Mouse (Mus musculus) heart, embryonic 13.5 days (tissue): ENCODE results near the gene Umodl1. TPM values are rescaled to one million over a fixed set of nuclear protein-coding genes. Genes with fewer than 3 reads are reported as not detected.
A peak's percentile ranks its signal among the peaks of the same experiment; 100 is the strongest.

ENCODE experiments used
- ATAC-seq: fragments of 200-750 bp; cut with Nextera tagmentation; 2 replicates; pipeline ENCODE4 v1.8.0; 2017; ENCODE audit warnings: moderate TSS enrichment; ENCODE audit not compliant: insufficient number of reproducible peaks, low FRiP score, low TSS enrichment; ENCODE audit errors: extremely low read depth
- H3K27ac ChIP-seq: fragments of 300-500 bp; sonication (generic); replicated peaks from 2 replicates; pipeline ENCODE4 v1.5.1; 2015; ENCODE audit warnings: moderate library complexity, mild to moderate bottlenecking, inconsistent platforms
- H3K27me3 ChIP-seq: fragments of 300-500 bp; sonication (generic); replicated peaks from 2 replicates; pipeline ENCODE4 v1.6.1; 2015; ENCODE audit warnings: mild to moderate bottlenecking, inconsistent platforms
- H3K36me3 ChIP-seq: fragments of 300-500 bp; sonication (generic); 2 replicates; pipeline ENCODE4 v1.6.1; 2015; ENCODE audit warnings: mild to moderate bottlenecking, inconsistent platforms
- H3K4me1 ChIP-seq: fragments of 300-500 bp; sonication (generic); 2 replicates; pipeline ENCODE4 v1.6.1; 2015; ENCODE audit warnings: inconsistent platforms
- H3K4me2 ChIP-seq: fragments of 300-500 bp; sonication (generic); 2 replicates; pipeline ENCODE4 v1.6.1; 2015; ENCODE audit warnings: inconsistent platforms, mild to moderate bottlenecking, moderate library complexity
- H3K4me3 ChIP-seq: fragments of 300-500 bp; sonication (generic); 2 replicates; pipeline ENCODE4 v1.5.1; 2015; ENCODE audit warnings: moderate library complexity, mild to moderate bottlenecking, inconsistent platforms
- H3K9ac ChIP-seq: fragments of 300-500 bp; sonication (generic); 2 replicates; pipeline ENCODE4 v1.6.1; 2015; ENCODE audit warnings: inconsistent platforms, mild to moderate bottlenecking, moderate library complexity
- H3K9me3 ChIP-seq: fragments of 300-500 bp; sonication (generic); 2 replicates; pipeline ENCODE4 v1.6.1; 2016; ENCODE audit warnings: inconsistent platforms
- WGBS: fragments of 180-500 bp; shearing (Covaris S2); methylation state at CpG from one replicate; pipeline ENCODE4 v1.1.7; 2015; ENCODE audit warnings: mixed read lengths; 5-methylcytosine and 5-hydroxymethylcytosine counted together
- polyA plus RNA-seq: library from polyadenylated mRNA; unstranded; fragments of >200 nt; fragmentation: Nextera tagmentation; extraction: Ambion mirVana; gene quantifications from 2 replicates; pipeline ENCODE4 v1.2.1, GENCODE M21; 2015

Gene Umodl1
- polyA plus RNA-seq, result 0.07 TPM in 1 of 2 replicates, not detected in the other

DNA sequence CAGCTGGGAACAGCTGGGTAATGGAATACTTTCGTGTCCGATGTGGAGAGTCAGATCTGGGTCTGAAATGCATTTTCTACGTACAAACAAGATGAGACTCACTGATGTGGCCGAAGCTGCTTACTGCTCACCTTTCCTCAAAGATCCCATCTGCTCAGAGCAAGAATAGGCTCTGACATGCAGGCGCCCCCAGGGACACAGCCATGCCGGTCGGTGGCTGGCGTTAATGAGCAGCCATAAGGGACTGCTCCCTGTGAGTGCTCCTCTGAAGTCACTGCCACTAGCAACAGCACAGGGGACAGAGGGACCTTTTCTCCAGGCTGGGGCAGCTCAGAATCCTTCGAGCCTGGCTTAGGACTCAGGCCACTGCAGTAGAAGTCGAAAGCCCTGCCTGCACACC lies at the start of gene Umodl1:
Gene Umodl1, plus strand, starts transcription at position 301 of the 400 bp plus-strand sequence.
- WGBS, result 44% methylated on average over 10 of the region's 10 CpGs
- no peak within 1 kb of the TSS for H3K9ac ChIP-seq
- H3K36me3 ChIP-seq, result no peaks in the 10 kb centered on the region
- H3K27me3 ChIP-seq, result peaks cover 23% of the 10 kb centered on the region; the same call in 1 of the 2 replicates
- no peaks in the 10 kb centered on the region for H3K4me1 ChIP-seq
- H3K4me3 ChIP-seq, result no peak within 1 kb of the TSS
- no peak within 1 kb of the TSS for H3K27ac ChIP-seq
- H3K9me3 ChIP-seq, result no peaks in the 10 kb centered on the region
- no peak for ATAC-seq
- no peak within 1 kb of the TSS for H3K4me2 ChIP-seq

DNA sequence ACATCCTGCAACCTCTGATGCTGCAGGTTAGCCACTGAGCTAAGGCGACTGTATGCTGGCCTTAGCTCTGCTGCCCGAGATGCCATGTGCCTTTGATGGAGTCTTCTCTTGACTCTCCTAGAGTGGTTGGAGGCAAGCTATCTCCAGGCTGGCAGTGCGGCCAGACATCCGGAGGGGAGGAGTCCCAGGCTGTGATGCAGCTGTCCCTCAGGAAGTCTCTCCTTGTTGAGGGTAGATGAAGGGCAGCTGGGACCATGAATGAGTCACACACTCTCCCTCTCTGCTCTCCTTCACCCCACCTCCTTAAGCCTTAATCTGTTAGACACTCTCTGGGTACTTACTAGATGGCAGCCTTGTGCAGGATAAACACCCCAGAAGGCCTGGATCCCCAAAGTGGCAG lies 46.9 kb upstream of the Umodl1 start:
- no peak for ATAC-seq
- H3K4me3 ChIP-seq, result no peak overlapping the region
- H3K27me3 ChIP-seq, result peaks cover 41% of the 10 kb centered on the region
- H3K4me1 ChIP-seq, result peaks cover 4% of the 10 kb centered on the region; the same call in 1 of the 2 replicates
- H3K9me3 ChIP-seq, result no peaks in the 10 kb centered on the region
- no peaks in the 10 kb centered on the region for H3K36me3 ChIP-seq
- H3K4me2 ChIP-seq, result no peak overlapping the region
- WGBS, result 40% methylated on average over 4 of the region's 4 CpGs
- H3K27ac ChIP-seq, result no peak overlapping the region
- H3K9ac ChIP-seq, result no peak overlapping the region

DNA sequence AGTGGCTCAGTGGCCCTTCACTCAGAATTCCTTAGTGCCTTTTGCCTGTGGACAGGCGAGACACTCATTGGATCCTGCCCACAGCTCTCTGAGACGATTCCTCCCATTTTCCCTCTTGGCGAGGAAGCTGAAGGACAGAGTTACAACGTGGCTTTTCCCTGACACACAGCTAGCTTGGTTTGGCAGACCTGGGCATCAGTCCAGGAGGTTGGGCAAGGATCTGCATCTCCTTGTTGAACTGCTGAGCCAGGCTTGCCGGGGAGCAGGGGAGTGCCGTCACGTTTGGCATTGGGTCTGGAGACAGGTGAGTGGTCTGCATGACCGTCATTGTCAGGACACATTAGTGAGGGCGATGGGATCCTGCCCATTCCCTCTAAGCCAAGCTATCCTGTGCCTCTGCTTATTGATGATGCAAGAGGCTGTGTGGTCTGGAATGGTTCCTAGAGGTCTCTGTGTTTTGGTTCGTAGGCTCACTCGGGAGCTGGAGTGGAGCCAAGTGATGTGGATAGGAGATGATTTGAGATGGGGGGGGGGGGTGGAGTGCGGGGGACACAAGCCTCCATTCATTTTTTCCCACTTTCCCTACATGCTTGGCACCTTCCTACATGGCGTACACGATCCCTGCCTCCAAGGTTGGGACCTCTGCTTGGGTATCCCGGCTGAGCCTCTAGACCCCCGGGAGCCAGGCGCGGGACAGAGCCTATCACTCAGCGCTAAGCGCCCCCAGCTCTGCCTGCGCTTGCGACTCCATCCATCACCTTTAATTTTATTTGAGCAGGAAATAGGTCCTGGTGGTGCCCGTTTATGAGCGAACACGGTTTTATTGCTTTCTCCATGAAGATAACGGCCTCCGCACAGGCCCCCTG lies 43.3 kb upstream of the Umodl1 start:
- H3K4me1 ChIP-seq, result peaks cover 4% of the 10 kb centered on the region; the same call in 1 of the 2 replicates
- no peak overlapping the region for H3K4me3 ChIP-seq
- no peak for ATAC-seq
- H3K4me2 ChIP-seq, result no peak overlapping the region
- peaks cover 19% of the 10 kb centered on the region for H3K27me3 ChIP-seq
- WGBS, result 69% methylated on average over 27 of the region's 27 CpGs
- H3K9ac ChIP-seq, result no peak overlapping the region
- H3K36me3 ChIP-seq, result no peaks in the 10 kb centered on the region
- no peak overlapping the region for H3K27ac ChIP-seq
- H3K9me3 ChIP-seq, result no peaks in the 10 kb centered on the region

DNA sequence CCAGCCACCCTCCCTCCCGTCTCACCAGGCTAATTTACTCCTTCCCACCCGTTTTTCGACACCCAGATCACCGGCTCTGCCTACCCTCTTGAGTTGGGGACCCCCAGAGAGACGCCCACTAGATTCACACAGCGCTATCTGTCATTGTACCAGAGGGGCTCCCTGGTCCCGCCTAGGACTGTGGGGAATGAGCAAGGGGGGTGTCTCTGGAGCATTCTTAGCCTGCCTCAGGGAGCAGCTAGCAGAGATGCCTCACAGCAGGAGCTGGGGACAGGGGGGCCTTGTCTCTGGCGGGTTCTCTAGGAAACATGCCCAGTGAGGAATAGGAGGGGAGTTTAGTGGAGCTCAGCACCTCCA lies 42.7 kb upstream of the Umodl1 start:
- Histone ChIP-seq H3K4me1 (peaks cover 4% of the 10 kb centered on the region; the same call in 1 of the 2 replicates), H3K9me3 (no peaks in the 10 kb centered on the region), H3K36me3 (no peaks in the 10 kb centered on the region), H3K4me2 (no peak overlapping the region), H3K4me3 (no peak overlapping the region), H3K27me3 (peaks cover 17% of the 10 kb centered on the region), H3K27ac (no peak overlapping the region), H3K9ac (no peak overlapping the region)
- no peak for ATAC-seq
- WGBS, result 45% methylated on average over 8 of the region's 8 CpGs

DNA sequence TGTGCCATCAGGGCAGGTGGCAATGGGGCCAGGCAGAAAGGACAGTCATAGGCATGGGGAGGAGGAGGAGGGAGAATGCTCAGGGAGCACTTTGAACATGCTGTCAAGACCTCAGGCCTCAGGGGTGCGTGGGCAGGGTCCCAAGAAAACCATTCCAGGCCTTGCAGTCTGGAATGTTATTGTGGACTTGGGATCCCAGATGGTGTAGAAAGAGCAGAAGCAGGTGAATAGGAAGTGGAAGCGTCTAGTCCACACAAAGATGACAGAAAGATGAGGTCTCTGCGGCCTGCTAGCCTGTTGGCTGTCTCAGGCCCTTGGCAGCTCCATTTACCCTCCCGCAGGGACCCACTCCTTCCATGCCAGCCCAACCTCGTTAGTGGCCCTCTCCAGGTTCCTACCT lies 41.9 kb upstream of the Umodl1 start:
- no peak for ATAC-seq
- Histone ChIP-seq H3K27ac (no peak overlapping the region), H3K9ac (no peak overlapping the region), H3K27me3 (peaks cover 17% of the 10 kb centered on the region), H3K4me1 (peaks cover 3% of the 10 kb centered on the region; the same call in 1 of the 2 replicates), H3K36me3 (no peaks in the 10 kb centered on the region), H3K4me2 (no peak overlapping the region), H3K4me3 (no peak overlapping the region), H3K9me3 (no peaks in the 10 kb centered on the region)
- WGBS, result 63% methylated on average over 5 of the region's 5 CpGs

DNA sequence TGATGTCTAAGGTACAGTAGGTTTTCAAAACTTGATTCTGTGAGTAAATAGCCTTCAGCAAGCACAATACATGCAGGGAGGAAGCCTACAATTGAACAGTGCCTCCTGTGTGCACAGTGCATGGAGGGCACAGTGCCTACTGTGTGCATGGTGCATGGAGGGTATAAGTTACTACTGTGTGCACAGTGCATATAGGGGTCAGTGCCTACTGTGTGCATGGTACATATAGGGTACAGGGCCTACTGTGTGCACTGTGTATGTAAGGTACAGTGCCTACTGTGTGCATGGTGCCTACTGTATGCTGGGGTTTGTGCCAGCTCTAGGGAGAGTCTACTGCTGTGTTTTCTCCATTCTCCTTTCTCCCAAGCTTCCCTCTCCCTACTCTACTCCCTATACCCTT lies 40.2 kb upstream of the Umodl1 start:
- Histone ChIP-seq H3K9me3 (no peaks in the 10 kb centered on the region), H3K4me2 (no peak overlapping the region), H3K4me3 (no peak overlapping the region), H3K27ac (no peak overlapping the region), H3K36me3 (no peaks in the 10 kb centered on the region), H3K9ac (no peak overlapping the region), H3K27me3 (peaks cover 11% of the 10 kb centered on the region), H3K4me1 (no peaks in the 10 kb centered on the region)
- ATAC-seq, result no peak

DNA sequence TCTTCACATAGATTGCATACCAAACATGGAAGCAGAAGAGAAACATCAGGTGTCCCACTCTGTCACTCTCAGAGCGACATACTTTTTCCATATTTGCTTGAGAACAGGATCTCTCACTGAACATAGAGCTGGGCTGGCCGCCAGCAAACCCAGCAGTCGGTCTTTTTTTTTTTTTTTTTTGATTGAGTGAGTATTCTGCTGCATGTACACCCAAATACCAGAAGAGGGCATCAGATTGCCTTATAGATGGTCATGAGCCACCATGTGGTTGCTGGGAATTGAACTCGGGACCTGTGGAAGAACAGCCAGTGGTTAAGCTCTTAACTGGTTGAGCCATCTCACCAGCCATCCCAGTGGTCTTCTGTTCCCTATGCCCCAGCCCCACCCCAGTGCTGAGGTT lies 30.9 kb upstream of the Umodl1 start:
- ATAC-seq, result no peak
- whole genome bisulfite sequencing, result 56% methylated on average over 4 of the region's 4 CpGs
- Histone ChIP-seq H3K4me3 (no peak overlapping the region), H3K27ac (no peak overlapping the region), H3K9ac (no peak overlapping the region), H3K4me1 (no peaks in the 10 kb centered on the region), H3K27me3 (0 out of 2 replicates have a peak, but pooled peaks cover 4% of the 10 kb centered on the region), H3K9me3 (no peaks in the 10 kb centered on the region), H3K36me3 (no peaks in the 10 kb centered on the region), H3K4me2 (no peak overlapping the region)

DNA sequence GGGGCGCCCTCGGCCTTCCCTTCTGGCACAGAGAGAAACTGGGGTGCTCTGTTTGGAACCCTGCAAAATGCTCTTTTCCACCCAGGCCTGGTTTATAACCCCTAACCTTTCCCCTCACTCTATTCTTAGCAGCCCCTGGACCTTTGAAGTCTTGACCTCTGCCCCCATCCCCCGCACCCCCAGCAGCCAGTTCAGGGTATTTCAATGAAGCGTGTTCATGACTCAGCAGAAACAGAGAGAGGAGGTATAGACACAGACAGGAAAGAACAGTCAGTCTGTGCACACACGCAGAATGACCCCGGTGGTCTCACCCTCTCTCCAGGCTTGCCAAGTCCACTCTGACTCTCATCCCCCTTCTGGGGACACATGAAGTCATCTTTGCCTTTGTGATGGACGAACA lies 23.6 kb upstream of the Umodl1 start:
- peaks cover 4% of the 10 kb centered on the region; the same call in 1 of the 2 replicates for H3K27me3 ChIP-seq
- ATAC-seq, result no peak
- H3K4me3 ChIP-seq, result no peak overlapping the region
- 78% methylated on average over 7 of the region's 7 CpGs for WGBS
- no peaks in the 10 kb centered on the region for H3K36me3 ChIP-seq
- H3K27ac ChIP-seq, result no peak overlapping the region
- H3K9me3 ChIP-seq, result no peaks in the 10 kb centered on the region
- no peaks in the 10 kb centered on the region for H3K4me1 ChIP-seq
- no peak overlapping the region for H3K4me2 ChIP-seq
- no peak overlapping the region for H3K9ac ChIP-seq

DNA sequence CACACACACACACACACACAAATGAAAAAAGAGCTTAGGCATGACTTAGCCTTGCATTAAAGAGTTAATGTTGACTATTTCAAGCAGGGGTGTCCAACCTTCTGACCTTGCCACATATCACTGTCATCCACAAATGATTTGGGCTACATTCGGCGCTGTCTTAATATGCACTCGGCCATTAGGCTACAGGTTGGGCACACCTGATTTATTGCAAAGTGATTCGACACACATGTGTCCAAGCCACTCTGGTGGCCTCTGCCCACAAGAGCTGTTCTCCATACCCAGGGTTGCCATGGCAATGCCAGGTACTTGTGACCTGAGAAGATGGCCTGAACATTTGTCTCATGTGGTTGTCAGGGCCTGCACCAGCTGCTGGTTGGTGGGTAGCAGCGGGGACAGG lies 21.6 kb upstream of the Umodl1 start:
- no peaks in the 10 kb centered on the region for H3K36me3 ChIP-seq
- H3K9ac ChIP-seq, result no peak overlapping the region
- no peak for ATAC-seq
- WGBS, result 79% methylated on average over 5 of the region's 5 CpGs
- no peak overlapping the region for H3K27ac ChIP-seq
- H3K4me3 ChIP-seq, result no peak overlapping the region
- peaks cover 5% of the 10 kb centered on the region for H3K27me3 ChIP-seq
- H3K4me2 ChIP-seq, result no peak overlapping the region
- peaks cover 2% of the 10 kb centered on the region for H3K4me1 ChIP-seq
- no peaks in the 10 kb centered on the region for H3K9me3 ChIP-seq

DNA sequence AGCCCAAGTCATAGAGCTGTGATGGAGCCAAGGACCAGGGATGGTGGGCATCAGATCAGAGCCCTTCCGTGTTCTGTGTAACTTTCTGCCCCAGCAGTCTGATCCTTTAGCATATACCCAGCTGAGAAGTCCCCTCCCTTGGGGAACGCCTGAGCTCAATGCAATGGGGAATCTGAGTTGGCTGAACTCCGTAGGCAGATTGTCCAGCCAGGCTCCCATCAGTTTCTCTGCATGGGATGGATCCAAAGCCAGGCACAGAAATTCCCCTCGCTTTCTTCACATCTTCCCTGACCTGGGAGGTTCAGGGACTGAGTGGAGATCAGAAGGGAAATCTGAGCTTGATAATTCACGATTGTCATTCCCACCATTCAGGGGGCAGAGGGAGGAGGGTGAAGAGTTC lies 19.1 kb upstream of the Umodl1 start:
- no peak overlapping the region for H3K4me2 ChIP-seq
- no peak overlapping the region for H3K27ac ChIP-seq
- H3K4me3 ChIP-seq, result no peak overlapping the region
- H3K9me3 ChIP-seq, result no peaks in the 10 kb centered on the region
- H3K27me3 ChIP-seq, result peaks cover 5% of the 10 kb centered on the region
- H3K36me3 ChIP-seq, result no peaks in the 10 kb centered on the region
- H3K9ac ChIP-seq, result no peak overlapping the region
- WGBS, result 55% methylated on average over 5 of the region's 5 CpGs
- peaks cover 21% of the 10 kb centered on the region for H3K4me1 ChIP-seq
- no peak for ATAC-seq

DNA sequence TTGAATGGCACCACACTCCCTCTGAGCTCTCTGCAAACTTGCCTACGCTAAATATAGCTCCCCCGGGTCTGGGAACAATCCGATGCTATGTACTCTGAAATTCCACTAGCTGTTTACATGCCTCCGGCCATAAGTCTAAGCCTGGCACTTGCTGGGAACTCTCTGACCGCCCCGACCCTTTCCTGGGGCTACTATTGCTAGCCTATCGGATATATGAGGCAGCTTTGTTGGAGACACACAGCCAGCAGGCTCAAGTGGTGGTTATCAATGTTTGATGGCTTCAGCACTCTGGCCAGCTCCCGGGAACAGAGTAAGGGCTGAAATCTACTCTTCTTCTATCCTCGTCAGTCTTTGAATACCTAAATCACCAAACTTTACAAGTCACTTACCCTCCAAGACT lies 15.9 kb upstream of the Umodl1 start:
- H3K27me3 ChIP-seq, result peaks cover 5% of the 10 kb centered on the region
- H3K9me3 ChIP-seq, result no peaks in the 10 kb centered on the region
- peaks cover 21% of the 10 kb centered on the region for H3K4me1 ChIP-seq
- H3K36me3 ChIP-seq, result no peaks in the 10 kb centered on the region
- H3K4me3 ChIP-seq, result no peak overlapping the region
- ATAC-seq, result peak; percentile 51; the same call in 1 of the 2 replicates
- H3K4me2 ChIP-seq, result no peak overlapping the region
- WGBS, result 20% methylated on average over 9 of the region's 9 CpGs
- H3K9ac ChIP-seq, result no peak overlapping the region
- 0 out of 2 replicates have a peak overlapping the region, but pooled peaks have one; percentile 12 for H3K27ac ChIP-seq

DNA sequence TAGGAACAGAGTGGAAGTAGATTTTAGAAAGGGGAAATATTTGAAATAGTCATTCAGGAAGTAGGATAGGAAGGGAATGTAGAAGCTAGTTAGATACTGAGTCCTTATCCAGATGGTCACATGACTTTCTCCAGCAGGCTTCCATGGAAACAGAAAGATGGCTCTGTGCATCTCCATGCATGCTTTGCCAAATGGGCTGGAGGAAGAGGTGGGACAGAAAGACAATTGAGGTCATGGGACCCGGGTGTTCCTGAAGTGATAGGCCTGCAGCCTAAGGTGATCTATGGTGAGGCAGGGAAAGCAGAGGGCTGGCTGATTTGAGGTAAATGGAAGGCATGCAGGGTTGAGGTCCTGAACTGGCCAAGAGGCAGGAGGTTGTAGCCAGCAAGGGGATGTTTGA lies 6.1 kb upstream of the Umodl1 start:
- Histone ChIP-seq H3K9ac (no peak overlapping the region), H3K9me3 (no peaks in the 10 kb centered on the region), H3K36me3 (no peaks in the 10 kb centered on the region), H3K27ac (no peak overlapping the region), H3K4me3 (no peak overlapping the region), H3K4me1 (no peaks in the 10 kb centered on the region), H3K27me3 (peaks cover 14% of the 10 kb centered on the region; the same call in 1 of the 2 replicates), H3K4me2 (no peak overlapping the region)
- ATAC-seq, result no peak
- WGBS, result 56% methylated on average over 1 of the region's 1 CpGs
